Mouse (Mus musculus) embryonic fibroblast, embryonic 13.5 days (primary cell): ENCODE data around the gene Vps18. TPM values are rescaled to one million over a fixed set of nuclear protein-coding genes. Genes with fewer than 3 reads are reported as not detected.

Experiments used
- H3K27ac ChIP-seq: 2 replicates; pipeline ENCODE4 v1.5.1; 2012; ENCODE audit warnings: low read length, control low read depth, inconsistent platforms; ENCODE audit not compliant: insufficient read depth
- H3K4me1 ChIP-seq: 2 replicates; pipeline ENCODE4 v1.6.1; 2011; ENCODE audit warnings: low read length; ENCODE audit not compliant: control insufficient read depth, insufficient read depth
- H3K4me3 ChIP-seq: 2 replicates; pipeline ENCODE4 v1.5.1; 2011; ENCODE audit warnings: mild to moderate bottlenecking, control low read depth, low read length; ENCODE audit not compliant: insufficient read depth
- CTCF ChIP-seq: IDR thresholded peaks from 2 replicates; pipeline ENCODE4 v1.5.1; 2011; ENCODE audit warnings: mild to moderate bottlenecking, control low read depth, low read length, moderate library complexity, borderline replicate concordance; ENCODE audit not compliant: insufficient read depth
- POLR2A ChIP-seq: IDR thresholded peaks from 2 replicates; pipeline ENCODE4 v1.6.1; 2011; ENCODE audit warnings: low read depth, mild to moderate bottlenecking, control low read depth, low read length, moderate library complexity
- polyA plus RNA-seq: library from polyadenylated mRNA; stranded (reverse); fragments of >200 nt; gene quantifications from 2 replicates; pipeline ENCODE4 v1.2.4, GENCODE M21; 2011; ENCODE audit warnings: low read depth; ENCODE audit not compliant: missing spikeins, insufficient read length

Gene Vps18
- polyA plus RNA-seq, 1 experiment: 11.8 TPM

DNA sequence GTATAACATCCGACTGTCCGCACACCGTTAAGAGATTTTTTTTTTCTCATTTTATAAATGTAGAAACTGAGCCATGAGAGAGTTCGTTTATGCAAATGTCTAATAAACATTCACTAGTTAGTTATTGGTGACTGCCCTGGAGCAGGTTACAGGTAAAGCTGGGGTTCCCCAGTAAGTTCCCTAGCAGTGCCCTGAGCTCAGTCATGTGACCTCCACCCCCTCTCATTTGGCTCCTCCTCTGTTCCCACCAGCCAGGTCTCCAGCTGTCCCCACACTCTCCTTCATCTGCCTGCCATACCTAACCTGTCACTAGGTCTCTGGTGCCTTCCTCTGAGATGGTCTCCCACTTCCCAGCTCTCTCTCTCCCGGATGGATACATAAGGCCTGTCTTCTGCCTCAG is 1.2 kb upstream of the Vps18 start:
- H3K4me3 ChIP-seq: no peak overlapping the region
- no peaks in the 10 kb centered on the region; the same call in 1 of the 2 replicates for H3K4me1 ChIP-seq
- no peak overlapping the region for H3K27ac ChIP-seq
- TF ChIP-seq POLR2A: no peak
- no peak for TF ChIP-seq CTCF

DNA sequence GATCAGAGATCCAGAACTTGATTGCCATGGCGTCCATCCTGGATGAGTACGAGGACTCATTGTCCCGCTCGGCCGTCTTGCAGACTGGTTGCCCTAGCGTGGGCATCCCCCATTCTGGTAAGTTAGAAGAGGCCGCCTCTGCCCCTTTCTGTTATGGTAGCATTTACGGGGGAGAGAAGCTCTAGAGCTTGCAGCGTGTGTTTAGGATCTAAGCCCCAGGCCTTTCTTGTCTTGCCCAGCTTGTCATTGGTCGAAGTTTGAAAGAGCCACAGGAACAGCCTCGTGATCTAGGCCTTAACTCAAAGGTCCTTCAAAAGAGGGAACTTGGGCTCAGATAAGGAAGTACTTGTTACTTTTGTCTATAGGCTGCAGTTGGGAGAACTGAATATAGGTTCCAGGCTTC is 475 bp downstream of the Vps18 start:
- no peaks in the 10 kb centered on the region; the same call in 1 of the 2 replicates for H3K4me1 ChIP-seq
- H3K27ac ChIP-seq: no peak overlapping the region
- H3K4me3 ChIP-seq: peak overlapping the region; percentile 92
- TF ChIP-seq CTCF (no peak), POLR2A (no peak)

- no peak for TF ChIP-seq CTCF
- TF ChIP-seq POLR2A: no peak
- no peak overlapping the region for H3K27ac ChIP-seq
- H3K4me3 ChIP-seq: no peak overlapping the region
- no peaks in the 10 kb centered on the region; the same call in 1 of the 2 replicates for H3K4me1 ChIP-seq
Measured at GRCm38 (mm10) chr2:119292281-119292680, 3.7 kb downstream of the Vps18 start.

DNA sequence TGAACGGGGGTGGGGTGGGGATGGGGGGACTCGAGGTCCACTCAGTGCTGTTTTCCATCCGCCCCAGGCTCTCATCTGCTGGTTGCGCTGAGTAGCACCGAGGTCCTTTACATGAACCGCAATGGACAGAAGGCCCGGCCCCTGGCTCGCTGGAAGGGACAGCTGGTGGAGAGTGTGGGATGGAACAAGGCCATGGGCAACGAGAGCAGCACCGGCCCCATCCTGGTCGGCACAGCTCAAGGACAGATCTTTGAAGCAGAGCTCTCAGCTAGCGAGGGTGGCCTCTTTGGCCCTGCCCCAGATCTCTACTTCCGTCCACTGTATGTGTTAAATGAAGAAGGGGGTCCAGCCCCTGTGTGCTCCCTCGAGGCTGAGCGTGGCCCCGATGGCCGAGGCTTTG is 4.3 kb downstream of the Vps18 start:
- no peak overlapping the region for H3K27ac ChIP-seq
- H3K4me3 ChIP-seq: no peak overlapping the region
- H3K4me1 ChIP-seq: no peaks in the 10 kb centered on the region; the same call in 1 of the 2 replicates
- TF ChIP-seq POLR2A (no peak), CTCF (no peak)

- Histone ChIP-seq H3K4me1 (no peaks in the 10 kb centered on the region; the same call in 1 of the 2 replicates), H3K4me3 (no peak overlapping the region), H3K27ac (no peak overlapping the region)
- TF ChIP-seq CTCF: no peak
- no peak for TF ChIP-seq POLR2A
Measured at GRCm38 (mm10) chr2:119293311-119293710, 4.8 kb downstream of the Vps18 start.

- TF ChIP-seq POLR2A: no peak
- no peak for TF ChIP-seq CTCF
Measured at GRCm38 (mm10) chr2:119293776-119294390, 5.3 kb downstream of the Vps18 start.

GRCm38 (mm10) chr2:119294411-119294810 is 5.9 kb downstream of the Vps18 start:
- no peak for TF ChIP-seq POLR2A
- TF ChIP-seq CTCF: no peak
- Histone ChIP-seq H3K4me1 (no peaks in the 10 kb centered on the region; the same call in 1 of the 2 replicates), H3K27ac (no peak overlapping the region), H3K4me3 (no peak overlapping the region)

More at GRCm38 (mm10) chr2:119293776-119294390, 5.3 kb downstream of the Vps18 start:
- H3K27ac ChIP-seq: no peak overlapping the region
- no peak overlapping the region for H3K4me3 ChIP-seq
- H3K4me1 ChIP-seq: no peaks in the 10 kb centered on the region; the same call in 1 of the 2 replicates

GRCm38 (mm10) chr2:119296756-119297155 is 8.2 kb downstream of the Vps18 start:
- no peak for TF ChIP-seq POLR2A
- no peak for TF ChIP-seq CTCF
- H3K4me1 ChIP-seq: no peaks in the 10 kb centered on the region
- no peak overlapping the region for H3K27ac ChIP-seq
- H3K4me3 ChIP-seq: no peak overlapping the region

DNA sequence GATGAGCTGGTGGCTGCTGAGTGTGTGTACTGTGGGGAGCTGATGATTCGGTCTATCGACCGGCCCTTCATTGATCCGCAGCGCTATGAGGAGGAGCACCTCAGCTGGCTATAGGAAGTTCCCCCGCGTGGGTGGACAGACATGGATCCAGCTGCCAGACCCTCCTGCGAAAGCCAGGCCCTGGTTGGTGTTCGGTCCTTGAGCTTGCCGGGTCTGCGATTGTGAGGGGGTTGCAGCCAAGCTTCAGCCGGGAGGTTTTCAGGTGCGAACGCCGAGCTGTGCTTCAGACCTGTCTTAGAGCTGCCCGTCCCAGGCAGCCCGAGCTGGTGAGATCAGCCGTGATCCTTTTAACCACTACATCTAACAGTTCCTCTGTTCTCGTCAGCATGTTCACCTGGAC is 9.0 kb downstream of the Vps18 start:
- TF ChIP-seq CTCF (no peak), POLR2A (no peak)
- no peaks in the 10 kb centered on the region for H3K4me1 ChIP-seq
- H3K27ac ChIP-seq: no peak overlapping the region
- H3K4me3 ChIP-seq: no peak overlapping the region

DNA sequence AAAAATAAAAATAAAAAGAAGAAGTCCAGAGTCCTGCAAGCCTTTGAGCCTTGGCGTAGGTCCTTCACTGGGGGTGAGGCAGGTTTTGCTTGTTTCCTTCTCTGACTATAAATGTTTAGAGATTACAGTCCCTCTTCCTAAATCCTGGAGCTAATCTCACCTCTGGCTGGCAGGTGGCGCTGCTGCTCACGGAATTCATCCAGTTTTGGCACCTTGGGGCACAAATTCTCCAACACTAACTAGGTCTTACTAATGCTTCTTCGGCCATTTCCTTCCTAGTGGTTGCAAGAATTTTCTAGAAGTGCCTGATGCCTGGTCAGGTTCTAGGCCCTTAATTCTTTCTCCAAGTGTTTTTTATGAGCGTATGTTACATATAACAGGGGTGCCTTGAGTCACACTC is 9.8 kb downstream of the Vps18 start:
- no peak for TF ChIP-seq POLR2A
- peak; percentile 83 for TF ChIP-seq CTCF
- no peak overlapping the region for H3K27ac ChIP-seq
- no peaks in the 10 kb centered on the region for H3K4me1 ChIP-seq
- no peak overlapping the region for H3K4me3 ChIP-seq

- no peak for TF ChIP-seq CTCF
- TF ChIP-seq POLR2A: no peak
- no peaks in the 10 kb centered on the region for H3K4me1 ChIP-seq
- H3K4me3 ChIP-seq: no peak overlapping the region
- H3K27ac ChIP-seq: no peak overlapping the region
Measured at GRCm38 (mm10) chr2:119298839-119299238, 10.3 kb downstream of the Vps18 start.
